8 mouse cellular contexts compared by ENCODE assay signal in genomic region chr6:134792141-134793045, GRCm38 (mm10). TPM values are rescaled to one million over a fixed set of nuclear protein-coding genes. Genes with fewer than 3 reads are reported as not detected.
DNase-seq lines count a peak whose midpoint lies in the region; ATAC-seq and TF ChIP-seq lines count a peak whose summit lies in the region.

Gene Dusp16 (minus strand): TSS chr6:134792625.

- peak within 1 kb of the TSS; percentile 90 for H3K27ac ChIP-seq in forebrain, embryonic 11.5 days (ENCODE audit: low read depth, low read length)
- peak within 1 kb of the TSS; percentile 97 for H3K27ac ChIP-seq in heart, embryonic 15.5 days
- peak within 1 kb of the TSS; percentile 93 for H3K27ac ChIP-seq in liver, embryonic 12.5 days
- peak within 1 kb of the TSS; percentile 98 for H3K27ac ChIP-seq in stomach, embryonic 15.5 days

- under 1% methylated on average over 92 of the region's 108 CpGs for WGBS in forebrain, embryonic 11.5 days
- WGBS in heart, embryonic 15.5 days = under 1% methylated on average over 65 of the region's 108 CpGs
- WGBS in liver, embryonic 12.5 days (ENCODE audit: insufficient replicate concordance) = 1% methylated on average over 72 of the region's 108 CpGs
- whole genome bisulfite sequencing in stomach, embryonic 15.5 days = under 1% methylated on average over 86 of the region's 108 CpGs

- 0 out of 2 replicates have a peak, but pooled peaks cover 5% of the 10 kb centered on the region for H3K36me3 ChIP-seq in E14TG2a.4 (ENCODE audit: insufficient read depth, low read length)
- no peaks in the 10 kb centered on the region for H3K36me3 ChIP-seq in forebrain, embryonic 11.5 days (ENCODE audit: control insufficient read depth, insufficient read depth, low read length)
- no peaks in the 10 kb centered on the region for H3K36me3 ChIP-seq in heart, embryonic 15.5 days
- no peaks in the 10 kb centered on the region for H3K36me3 ChIP-seq in liver, embryonic 12.5 days
- no peaks in the 10 kb centered on the region for H3K36me3 ChIP-seq in stomach, embryonic 15.5 days

- peak within 1 kb of the TSS; percentile 74 for H3K4me2 ChIP-seq in forebrain, embryonic 11.5 days (ENCODE audit: low read depth, low read length, severe bottlenecking)
- H3K4me2 ChIP-seq in heart, embryonic 15.5 days = peak within 1 kb of the TSS; percentile 69
- peak within 1 kb of the TSS; percentile 91 for H3K4me2 ChIP-seq in liver, embryonic 12.5 days
- H3K4me2 ChIP-seq in stomach, embryonic 15.5 days = peak within 1 kb of the TSS; percentile 60

- peaks cover 9% of the 10 kb centered on the region for H3K27me3 ChIP-seq in E14TG2a.4 (ENCODE audit: insufficient read depth, low read length)
- H3K27me3 ChIP-seq in forebrain, embryonic 11.5 days (ENCODE audit: control insufficient read depth, insufficient read depth, low read length) = 0 out of 2 replicates have a peak, but pooled peaks cover 3% of the 10 kb centered on the region
- no peaks in the 10 kb centered on the region for H3K27me3 ChIP-seq in heart, embryonic 15.5 days
- H3K27me3 ChIP-seq in liver, embryonic 12.5 days (replicated peaks) = 0 out of 2 replicates have a peak, but pooled peaks cover 3% of the 10 kb centered on the region
- H3K27me3 ChIP-seq in stomach, embryonic 15.5 days (replicated peaks) = no peaks in the 10 kb centered on the region

- H3K9me3 ChIP-seq in E14TG2a.4 (ENCODE audit: low read length) = no peaks in the 10 kb centered on the region
- no peaks in the 10 kb centered on the region for H3K9me3 ChIP-seq in forebrain, embryonic 11.5 days (ENCODE audit: control insufficient read depth, low read length)
- no peaks in the 10 kb centered on the region for H3K9me3 ChIP-seq in heart, embryonic 15.5 days (replicated peaks)
- H3K9me3 ChIP-seq in liver, embryonic 12.5 days (replicated peaks) = no peaks in the 10 kb centered on the region
- no peaks in the 10 kb centered on the region for H3K9me3 ChIP-seq in stomach, embryonic 15.5 days

- peak within 1 kb of the TSS; percentile 87 for H3K4me3 ChIP-seq in E14TG2a.4 (replicated peaks; ENCODE audit: low read length)
- H3K4me3 ChIP-seq in forebrain, embryonic 11.5 days (ENCODE audit: low read depth, low read length) = peak within 1 kb of the TSS; percentile 89
- peak within 1 kb of the TSS; percentile 59 for H3K4me3 ChIP-seq in heart, embryonic 15.5 days
- peak within 1 kb of the TSS; percentile 85 for H3K4me3 ChIP-seq in liver, embryonic 12.5 days
- peak within 1 kb of the TSS; percentile 76 for H3K4me3 ChIP-seq in stomach, embryonic 15.5 days (replicated peaks)

- TF ChIP-seq CTCF in E14TG2a.4 (conservative IDR thresholded peaks at IDR 0.05; ENCODE audit: low read length) = no peak

- ATAC-seq in forebrain, embryonic 11.5 days (replicated peaks; ENCODE audit: low FRiP score) = peak; percentile 90
- ATAC-seq in heart, embryonic 15.5 days (replicated peaks; ENCODE audit: insufficient number of reproducible peaks, insufficient read depth, low FRiP score, low read depth) = peak; percentile 94
- ATAC-seq in liver, embryonic 12.5 days = peak; percentile 87
- ATAC-seq in stomach, embryonic 15.5 days (ENCODE audit: insufficient read depth, low FRiP score, low read depth) = peak; percentile 90

- peak within 1 kb of the TSS; percentile 95 for H3K9ac ChIP-seq in forebrain, embryonic 11.5 days (ENCODE audit: low read length)
- H3K9ac ChIP-seq in heart, embryonic 15.5 days = peak within 1 kb of the TSS; percentile 89
- peak within 1 kb of the TSS; percentile 97 for H3K9ac ChIP-seq in liver, embryonic 12.5 days
- H3K9ac ChIP-seq in stomach, embryonic 15.5 days = peak within 1 kb of the TSS; percentile 96

- peak; percentile 92 for DNase-seq in c-Kit-positive CD71-positive TER-119-negative erythroid progenitor cells, embryonic 14.5 days (ENCODE audit: low read depth)
- DNase-seq in forebrain, embryonic 11.5 days (ENCODE audit: low spot score) = peak; percentile 93
- DNase-seq in kidney, postnatal 14 days = peak; percentile 95
- DNase-seq in natural killer cell, adult 2 months (ENCODE audit: low spot score in 2 of 2) = peak; percentile 85

- peaks cover 28% of the 10 kb centered on the region for H3K4me1 ChIP-seq in E14TG2a.4 (replicated peaks; ENCODE audit: low read depth, low read length)
- peaks cover 14% of the 10 kb centered on the region; the same call in 1 of the 2 replicates for H3K4me1 ChIP-seq in forebrain, embryonic 11.5 days (replicated peaks; ENCODE audit: control insufficient read depth, insufficient read depth, low read length)
- peaks cover 20% of the 10 kb centered on the region for H3K4me1 ChIP-seq in heart, embryonic 15.5 days (replicated peaks)
- peaks cover 41% of the 10 kb centered on the region for H3K4me1 ChIP-seq in liver, embryonic 12.5 days
- H3K4me1 ChIP-seq in stomach, embryonic 15.5 days = peaks cover 7% of the 10 kb centered on the region

RNA-seq across cellular contexts. Expression of gene Dusp16, which starts in this region (rescaled TPM):
- polyA plus RNA-seq in forebrain, embryonic 11.5 days (2014; fragmentation: Nextera tagmentation; extraction: Ambion mirVana) = 24.9 and 28.3 TPM in 2 replicates
- 15.8 and 15.9 TPM in 2 replicates for polyA plus RNA-seq in heart, embryonic 15.5 days (2015; fragmentation: Nextera tagmentation; extraction: Ambion mirVana)
- 6.6 and 6.7 TPM in 2 replicates for polyA plus RNA-seq in liver, embryonic 12.5 days (2016; fragmentation: Nextera tagmentation; extraction: Ambion mirVana)
- polyA plus RNA-seq in stomach, embryonic 15.5 days (2015; fragmentation: Nextera tagmentation; extraction: Ambion mirVana) = 15.6 and 15.7 TPM in 2 replicates

Comparison
In these comparisons a context has a peak if more than half of its experiments do, and no peak if none do; other contexts are left out.
1. Peak in every context shown above with its lines: DNase-seq, ATAC-seq, H3K4me3 ChIP-seq and H3K27ac ChIP-seq.